Mouse (Mus musculus) kidney, adult 2 months (tissue): ENCODE data around the gene Slc25a53.

Experiments used
- CTCF ChIP-seq: fragments of 200-500 bp; conservative IDR thresholded peaks from 2 replicates; pipeline ENCODE4 v1.5.1; 2011; ENCODE audit warnings: low read depth, mild to moderate bottlenecking, control low read depth, low read length, moderate library complexity, mixed read lengths; ENCODE audit not compliant: insufficient read depth, insufficient read length
- POLR2A ChIP-seq: fragments of 200-500 bp; IDR thresholded peaks from one replicate; pipeline ENCODE4 v1.6.1; 2011; ENCODE audit warnings: low read depth, low read length, control low read depth

- TF ChIP-seq POLR2A: no peak
- TF ChIP-seq CTCF: peak; percentile 60
Measured at GRCm38 (mm10) chrX:136978616-136979015, 59.5 kb downstream of the Slc25a53 start.
